Mouse (Mus musculus) C2C12 (cell line): ENCODE measurements at regions not wholly inside any gene's neighbourhood (a gene's known extent, or its start where the extent isn't known, plus 50 kb on each side); places are given as distances from the start of the nearest gene placed in this dataset.

Experiments
- H3K27me3 ChIP-seq: one replicate; pipeline ENCODE4 v1.6.1; 2011; ENCODE audit not compliant: control insufficient read depth, insufficient read depth, insufficient read length
- H3K36me3 ChIP-seq: one replicate; pipeline ENCODE4 v1.6.1; 2011; ENCODE audit not compliant: control insufficient read depth, insufficient read depth
- H3K4me3 ChIP-seq: one replicate; pipeline ENCODE4 v1.5.1; 2011; ENCODE audit warnings: mild to moderate bottlenecking, control low read depth; ENCODE audit not compliant: poor library complexity, insufficient read depth, severe bottlenecking
- H3K79me2 ChIP-seq: one replicate; pipeline ENCODE4 v1.6.1; 2011; ENCODE audit not compliant: control insufficient read depth, insufficient read depth
- H3K79me3 ChIP-seq: one replicate; pipeline ENCODE4 v1.6.1; 2011; ENCODE audit warnings: low read depth, control low read depth
- H3ac ChIP-seq: one replicate; pipeline ENCODE3; 2011; ENCODE audit warnings: low read depth; ENCODE audit not compliant: control insufficient read depth, insufficient read length
- CEBPB ChIP-seq: IDR thresholded peaks from one replicate; pipeline ENCODE4 v1.6.1; 2011; ENCODE audit warnings: low read depth, mild to moderate bottlenecking, control low read depth, moderate library complexity
- CTCF ChIP-seq: IDR thresholded peaks from one replicate; pipeline ENCODE4 v1.5.1; 2011; ENCODE audit not compliant: control insufficient read depth, insufficient read depth, insufficient read length
- FOSL1 ChIP-seq: IDR thresholded peaks from one replicate; pipeline ENCODE4 v1.8.0; 2011; ENCODE audit warnings: mild to moderate bottlenecking, low read length; ENCODE audit not compliant: poor library complexity, insufficient read depth, severe bottlenecking
- MAX ChIP-seq: IDR thresholded peaks from one replicate; pipeline ENCODE4 v1.6.1; 2011; ENCODE audit warnings: mild to moderate bottlenecking, control low read depth
- MYOD1 ChIP-seq: IDR thresholded peaks from one replicate; pipeline ENCODE4 v1.6.1; 2011; ENCODE audit warnings: low read depth; ENCODE audit not compliant: control insufficient read depth, insufficient read length
- MYOG ChIP-seq: IDR thresholded peaks from one replicate; pipeline ENCODE4 v1.6.1; 2011; ENCODE audit not compliant: control insufficient read depth, insufficient read length; ENCODE audit errors: extremely low read depth
- USF1 ChIP-seq: IDR thresholded peaks from one replicate; pipeline ENCODE4 v1.6.1; 2011; ENCODE audit warnings: low read depth, mild to moderate bottlenecking, control low read depth, moderate library complexity

GRCm38 (mm10) chr2:101263934-101264333 is 360.6 kb upstream of the Rag2 start:
- H3K79me2 ChIP-seq, result no peaks in the 10 kb centered on the region
- H3K27me3 ChIP-seq, result no peaks in the 10 kb centered on the region
- H3ac ChIP-seq, result no peak overlapping the region
- no peak for TF ChIP-seq FOSL1
- no peak for TF ChIP-seq USF1
- no peak for TF ChIP-seq CTCF
- TF ChIP-seq MYOG, result no peak
- no peak for TF ChIP-seq MAX
- TF ChIP-seq MYOD1, result no peak
- no peak for TF ChIP-seq CEBPB
- H3K79me3 ChIP-seq, result no peaks in the 10 kb centered on the region
- H3K4me3 ChIP-seq, result no peak overlapping the region
- H3K36me3 ChIP-seq, result no peaks in the 10 kb centered on the region

GRCm38 (mm10) chr2:101266685-101267374 is 357.7 kb upstream of the Rag2 start:
- no peak overlapping the region for H3ac ChIP-seq
- H3K36me3 ChIP-seq, result no peaks in the 10 kb centered on the region
- no peaks in the 10 kb centered on the region for H3K27me3 ChIP-seq
- no peak overlapping the region for H3K4me3 ChIP-seq
- no peaks in the 10 kb centered on the region for H3K79me3 ChIP-seq
- no peaks in the 10 kb centered on the region for H3K79me2 ChIP-seq
- TF ChIP-seq FOSL1 (no peak), MAX (no peak), CEBPB (no peak), CTCF (no peak), MYOD1 (no peak), MYOG (no peak), USF1 (no peak)

- H3K27me3 ChIP-seq, result no peaks in the 10 kb centered on the region
- H3K36me3 ChIP-seq, result no peaks in the 10 kb centered on the region
- H3K79me2 ChIP-seq, result no peaks in the 10 kb centered on the region
- TF ChIP-seq MAX, result no peak
- no peak for TF ChIP-seq USF1
- no peak for TF ChIP-seq MYOD1
- TF ChIP-seq CTCF, result no peak
- TF ChIP-seq FOSL1, result no peak
- TF ChIP-seq CEBPB, result no peak
- no peak for TF ChIP-seq MYOG
- no peaks in the 10 kb centered on the region for H3K79me3 ChIP-seq
- H3ac ChIP-seq, result no peak overlapping the region
- no peak overlapping the region for H3K4me3 ChIP-seq
These were observed 350.4 kb upstream of the Rag2 start for GRCm38 (mm10) chr2:101274045-101274664.

GRCm38 (mm10) chr2:101284886-101285285 is 339.6 kb upstream of the Rag2 start:
- Histone ChIP-seq H3K36me3 (no peaks in the 10 kb centered on the region), H3K79me3 (no peaks in the 10 kb centered on the region), H3ac (no peak overlapping the region), H3K4me3 (no peak overlapping the region), H3K79me2 (no peaks in the 10 kb centered on the region), H3K27me3 (no peaks in the 10 kb centered on the region)
- TF ChIP-seq MYOG (no peak), MYOD1 (no peak)

GRCm38 (mm10) chr2:101288119-101288518 is 336.4 kb upstream of the Rag2 start:
- Histone ChIP-seq H3K79me3 (no peaks in the 10 kb centered on the region), H3K27me3 (no peaks in the 10 kb centered on the region), H3ac (no peak overlapping the region), H3K79me2 (no peaks in the 10 kb centered on the region), H3K4me3 (no peak overlapping the region), H3K36me3 (no peaks in the 10 kb centered on the region)
- TF ChIP-seq USF1 (no peak), MYOG (no peak), FOSL1 (no peak), CTCF (no peak), CEBPB (no peak), MYOD1 (no peak)

GRCm38 (mm10) chr2:101289168-101289567 is 335.4 kb upstream of the Rag2 start:
- Histone ChIP-seq H3K4me3 (no peak overlapping the region), H3K79me3 (no peaks in the 10 kb centered on the region), H3K36me3 (no peaks in the 10 kb centered on the region), H3ac (no peak overlapping the region), H3K27me3 (no peaks in the 10 kb centered on the region), H3K79me2 (no peaks in the 10 kb centered on the region)
- TF ChIP-seq CEBPB (no peak), MAX (no peak), MYOG (no peak), FOSL1 (no peak), MYOD1 (no peak), USF1 (no peak), CTCF (no peak)
